Mouse (Mus musculus) neutrophil, adult 5-6 weeks (primary cell): Measurements from ENCODE around the gene Fancc. TPM values are rescaled to one million over a fixed set of nuclear protein-coding genes. Genes with fewer than 3 reads are reported as not detected.
A peak's percentile ranks its signal among the peaks of the same experiment; 100 is the strongest.

Experiments used
- ATAC-seq: fragments of 151-379, 151-347 bp; 2 replicates; pipeline ENCODE4 v1.8.0; 2017; ENCODE audit warnings: mild to moderate bottlenecking, moderate TSS enrichment; ENCODE audit not compliant: insufficient number of reproducible peaks, poor library complexity, low FRiP score, severe bottlenecking; ENCODE audit errors: extremely low read depth
- total RNA-seq: library from RNA; stranded (forward); fragments of 200-1000 nt; gene quantifications from 2 replicates; pipeline ENCODE4 v1.2.3, GENCODE M21; 2017

Gene Fancc
- total RNA-seq, result 13.0 and 14.7 TPM in 2 replicates

DNA sequence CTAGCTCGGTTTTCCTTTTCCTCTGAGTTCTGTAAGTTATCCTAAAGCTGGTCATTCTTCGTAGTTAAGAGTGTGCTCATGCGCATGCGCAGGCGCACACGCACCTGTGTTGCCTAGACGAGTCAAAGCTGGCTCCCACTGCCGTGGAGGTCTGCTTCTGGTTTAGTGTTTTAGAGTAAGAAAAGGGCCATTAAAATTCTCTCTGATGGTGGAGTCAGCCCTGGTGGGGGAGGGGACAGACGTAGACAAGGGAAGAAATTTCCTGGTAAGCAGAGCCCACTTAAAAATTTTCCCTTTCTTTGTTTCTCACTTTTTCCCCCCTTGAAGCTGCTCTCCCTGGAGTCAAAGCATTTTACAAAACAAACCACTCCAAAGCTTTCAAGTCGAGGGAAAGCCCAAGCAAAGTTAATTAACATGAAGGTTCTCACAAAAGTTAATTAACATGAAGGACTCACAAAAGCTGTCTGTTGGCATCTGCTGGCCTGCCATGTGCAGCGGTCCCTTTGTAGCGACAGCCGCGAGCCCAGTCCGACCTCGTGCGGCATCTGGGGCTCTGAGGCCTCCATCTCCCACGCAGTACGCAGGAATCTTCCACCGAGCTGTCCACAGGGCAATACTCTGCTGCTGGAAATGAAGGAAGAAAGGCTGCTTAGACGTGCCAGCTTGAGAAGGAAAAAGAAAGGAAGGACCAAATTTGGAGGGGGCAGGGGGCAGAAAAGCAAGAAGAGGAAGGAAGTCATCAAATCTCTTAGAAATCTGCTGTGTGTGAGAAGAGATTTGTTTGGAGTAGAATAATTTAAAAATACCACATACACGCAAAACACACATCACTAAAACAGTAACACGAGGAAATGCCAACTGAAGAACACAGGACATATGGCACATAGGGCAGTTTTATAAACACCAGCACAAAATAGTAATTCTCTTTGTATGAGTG lies at the start of gene Fancc:
Gene Fancc, minus strand, starts transcription at position 633 of the 937 bp plus-strand sequence.
- no peak for ATAC-seq

DNA sequence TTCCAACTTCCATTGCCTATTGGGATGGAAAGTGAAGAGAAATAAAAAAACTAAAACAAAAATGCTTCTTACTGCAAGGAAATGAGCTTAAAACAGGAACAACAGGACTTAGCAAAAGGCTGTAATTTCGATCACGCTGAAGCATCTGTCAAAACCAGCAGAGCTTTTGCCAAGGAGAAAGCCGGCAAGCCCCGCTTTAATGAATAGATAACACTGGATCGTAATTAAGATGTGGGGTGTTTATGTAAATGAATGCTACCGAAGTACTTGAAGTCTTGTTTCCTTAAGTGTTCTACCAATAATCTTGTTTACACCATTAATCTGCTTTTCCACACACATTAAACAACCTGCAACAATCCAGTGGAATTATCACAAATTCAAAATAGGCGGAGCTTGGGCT lies 48.2 kb upstream of the Fancc start:
- no peak for ATAC-seq

DNA sequence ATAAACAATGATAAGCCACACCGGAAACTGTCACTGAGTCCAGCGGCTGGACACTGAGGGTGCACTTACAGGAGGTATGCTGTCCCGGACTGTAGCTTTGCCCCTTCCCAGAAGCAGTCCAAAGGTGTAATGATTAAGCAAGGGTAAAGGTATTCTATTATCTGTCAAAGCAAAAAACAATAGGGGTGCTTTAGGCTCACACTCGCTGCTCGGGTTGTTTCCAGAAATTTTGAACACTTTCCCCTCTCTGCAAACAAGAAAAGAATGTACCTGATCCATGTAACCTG lies 47.8 kb upstream of the Fancc start:
- ATAC-seq, result no peak

DNA sequence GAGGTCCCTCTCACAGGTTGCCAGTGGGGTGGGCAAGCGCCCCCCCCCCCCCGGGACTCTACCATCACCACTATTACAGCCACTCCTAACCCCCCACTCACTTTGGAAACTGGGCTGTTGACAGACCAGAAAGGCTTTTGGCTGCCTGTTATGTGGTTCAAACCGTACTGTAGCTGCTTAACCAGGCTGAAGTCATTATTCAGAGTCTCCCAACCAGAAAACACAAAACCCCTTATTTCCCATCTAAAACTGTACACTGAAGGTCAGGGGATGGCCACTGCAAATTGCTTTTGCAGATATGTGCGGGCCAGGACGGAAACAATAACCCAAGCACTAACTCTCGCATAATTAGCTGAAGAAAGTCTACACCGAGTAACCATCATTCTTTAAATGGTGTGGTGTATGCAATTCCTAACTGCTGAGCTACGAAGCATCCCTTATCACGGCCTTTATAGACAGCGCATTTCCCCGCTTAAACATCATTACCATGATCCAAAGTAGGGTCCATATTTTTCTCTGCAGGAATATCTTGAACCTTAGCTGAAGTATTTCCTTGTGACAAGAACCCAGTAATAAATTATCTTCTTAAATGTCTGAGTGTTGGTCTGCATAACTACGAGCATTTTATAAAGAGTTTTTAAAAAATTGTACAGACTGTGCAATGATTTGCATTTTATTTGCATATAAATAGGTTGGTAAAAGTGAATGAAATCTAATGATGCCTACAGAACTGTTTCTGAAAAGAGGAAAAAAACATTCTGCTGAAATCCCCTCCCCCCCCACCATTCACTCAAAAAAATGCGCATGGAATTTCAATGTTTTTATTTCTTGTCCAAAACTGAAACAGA lies 47.3 kb upstream of the Fancc start:
- ATAC-seq, result no peak

DNA sequence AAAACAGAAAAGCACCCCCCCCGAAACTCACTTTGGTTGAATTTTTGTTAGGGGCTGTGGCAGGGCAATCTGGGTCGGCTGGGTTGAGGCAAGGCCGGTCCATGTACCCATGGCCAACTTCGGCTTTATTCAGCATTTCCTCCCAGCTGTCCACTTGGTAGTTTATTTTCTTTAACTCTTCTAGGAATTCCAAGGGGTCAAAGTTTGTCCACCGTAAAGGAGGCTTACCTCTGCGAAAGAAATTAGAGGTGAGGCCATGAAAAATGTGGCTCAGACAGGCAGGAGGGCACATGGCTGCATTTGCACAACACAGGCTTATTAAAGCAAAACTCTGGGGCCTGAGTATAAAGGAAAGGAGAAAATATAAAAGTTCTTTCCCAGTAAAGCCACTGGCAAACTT lies 46.4 kb upstream of the Fancc start:
- no peak for ATAC-seq

DNA sequence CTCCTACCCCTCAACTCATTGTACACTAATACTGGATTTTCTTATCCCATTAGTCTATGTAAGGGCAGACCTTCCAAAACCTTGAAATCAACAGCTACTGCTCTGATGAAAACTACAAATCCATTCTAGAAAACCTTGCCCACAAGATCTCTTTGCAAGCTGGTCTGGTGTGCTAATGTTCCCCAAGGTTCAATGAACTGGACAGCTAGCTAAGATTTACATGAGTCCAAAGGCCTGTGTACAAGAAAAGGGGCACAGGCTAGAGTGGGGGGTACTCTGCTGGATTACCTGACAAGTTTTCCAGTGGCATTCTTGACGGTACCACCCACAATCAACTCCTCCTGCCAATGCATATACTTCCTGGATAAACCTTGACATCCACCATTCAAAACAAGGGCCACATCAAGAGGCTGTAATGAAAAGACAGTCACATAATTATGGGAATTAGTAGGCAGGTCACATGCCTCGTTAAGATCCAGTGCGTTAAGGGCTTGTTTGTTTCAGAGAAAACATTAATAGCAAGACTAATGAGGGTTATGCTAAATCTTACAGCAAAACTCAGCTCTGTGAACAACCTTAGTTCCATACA lies 45.8 kb upstream of the Fancc start:
- no peak for ATAC-seq

DNA sequence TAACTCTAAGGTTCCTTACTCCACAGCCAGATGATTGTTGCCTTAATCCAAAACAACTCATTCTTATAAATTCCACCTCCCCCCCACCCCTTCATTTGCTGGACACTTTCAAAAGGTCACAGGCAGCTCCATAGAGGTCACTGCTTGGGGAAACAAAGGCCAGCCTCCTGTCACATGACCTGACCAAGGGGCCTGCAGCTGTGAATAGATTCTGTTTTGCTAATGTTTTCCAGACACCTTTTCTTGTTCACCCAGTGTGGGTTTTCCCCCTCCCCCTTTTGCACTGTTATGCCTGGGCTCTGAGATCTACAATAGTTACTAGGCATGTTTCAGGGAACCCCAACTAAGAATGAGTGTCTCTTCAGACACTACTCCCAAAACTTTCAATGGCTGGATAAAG lies 44.4 kb upstream of the Fancc start:
- no peak for ATAC-seq

DNA sequence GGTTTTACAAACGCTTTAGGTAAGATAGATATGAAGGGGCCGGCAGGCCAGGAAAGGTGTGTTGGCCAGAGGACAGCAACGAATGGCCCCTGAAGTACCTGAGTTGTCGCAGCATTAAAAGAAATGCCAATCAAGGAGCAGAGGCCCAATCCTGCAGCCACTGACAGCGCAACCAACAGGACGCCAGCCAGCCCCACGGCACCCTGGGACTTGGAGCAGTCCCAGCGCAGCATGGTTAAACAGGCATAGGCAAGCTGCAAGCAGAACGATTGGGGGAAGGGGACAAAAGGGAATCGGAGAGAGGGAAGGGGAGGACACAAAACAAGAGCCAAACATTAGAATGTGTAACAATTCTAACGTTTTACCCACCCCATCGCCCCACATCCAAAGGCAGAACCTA lies 43.5 kb upstream of the Fancc start:
- ATAC-seq, result no peak

DNA sequence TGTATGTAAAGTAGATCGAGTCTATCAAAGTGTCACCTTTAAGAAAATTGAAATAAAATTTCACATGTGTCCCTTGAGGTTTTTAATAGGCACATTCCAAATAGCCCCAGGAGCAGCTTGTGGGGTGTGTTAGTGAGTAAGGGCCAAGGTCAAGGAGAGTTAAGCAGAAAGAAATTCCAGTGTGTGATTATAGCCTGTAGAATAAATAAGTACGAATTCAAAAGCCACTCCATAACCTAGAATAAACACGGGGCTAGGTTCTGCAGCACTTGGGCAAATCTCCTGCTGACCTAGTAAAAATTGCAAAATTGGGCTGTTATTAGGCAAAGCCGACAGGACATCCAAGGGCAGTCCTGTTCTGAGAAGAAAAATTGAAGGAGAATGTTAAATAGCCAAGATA lies 37.9 kb upstream of the Fancc start:
- ATAC-seq, result no peak

DNA sequence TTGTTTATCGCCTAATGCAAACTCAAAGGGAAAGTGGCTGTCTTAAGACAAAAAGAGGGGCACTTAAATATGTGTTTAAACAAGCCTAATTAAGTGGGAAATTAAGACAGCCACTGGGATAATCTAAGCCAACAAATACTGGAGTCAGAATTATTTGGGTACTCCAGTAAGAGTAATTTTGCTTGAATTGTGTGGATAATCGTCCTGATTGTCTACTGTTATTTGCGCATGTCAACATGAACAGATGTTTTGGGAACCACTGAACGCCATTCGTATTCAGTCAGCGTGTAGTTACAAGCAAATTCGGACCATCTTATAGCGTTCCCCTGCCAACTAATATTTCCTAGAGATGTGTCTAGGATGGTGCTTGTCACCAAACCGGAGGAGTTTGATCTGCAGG lies 33.8 kb upstream of the Fancc start:
- ATAC-seq, result no peak

DNA sequence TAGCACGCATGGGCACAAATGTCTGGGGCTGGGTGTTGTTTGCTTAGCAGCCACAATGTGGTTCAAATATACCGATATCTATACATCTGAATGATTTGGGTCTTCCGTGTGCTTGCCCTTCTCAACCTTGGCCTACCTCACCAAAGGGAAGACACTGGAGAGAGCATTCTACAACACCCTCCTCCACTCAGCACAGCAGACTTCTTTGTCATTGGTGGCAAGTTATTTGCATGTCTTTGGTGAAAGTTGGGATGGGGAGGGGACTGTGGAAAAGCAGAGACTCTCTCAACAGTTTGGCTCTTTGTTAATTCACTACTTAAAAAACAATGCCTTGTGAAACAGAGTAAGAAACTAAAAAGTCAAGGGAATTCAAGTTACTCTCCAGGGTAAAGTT lies 33.3 kb upstream of the Fancc start:
- ATAC-seq, result no peak

DNA sequence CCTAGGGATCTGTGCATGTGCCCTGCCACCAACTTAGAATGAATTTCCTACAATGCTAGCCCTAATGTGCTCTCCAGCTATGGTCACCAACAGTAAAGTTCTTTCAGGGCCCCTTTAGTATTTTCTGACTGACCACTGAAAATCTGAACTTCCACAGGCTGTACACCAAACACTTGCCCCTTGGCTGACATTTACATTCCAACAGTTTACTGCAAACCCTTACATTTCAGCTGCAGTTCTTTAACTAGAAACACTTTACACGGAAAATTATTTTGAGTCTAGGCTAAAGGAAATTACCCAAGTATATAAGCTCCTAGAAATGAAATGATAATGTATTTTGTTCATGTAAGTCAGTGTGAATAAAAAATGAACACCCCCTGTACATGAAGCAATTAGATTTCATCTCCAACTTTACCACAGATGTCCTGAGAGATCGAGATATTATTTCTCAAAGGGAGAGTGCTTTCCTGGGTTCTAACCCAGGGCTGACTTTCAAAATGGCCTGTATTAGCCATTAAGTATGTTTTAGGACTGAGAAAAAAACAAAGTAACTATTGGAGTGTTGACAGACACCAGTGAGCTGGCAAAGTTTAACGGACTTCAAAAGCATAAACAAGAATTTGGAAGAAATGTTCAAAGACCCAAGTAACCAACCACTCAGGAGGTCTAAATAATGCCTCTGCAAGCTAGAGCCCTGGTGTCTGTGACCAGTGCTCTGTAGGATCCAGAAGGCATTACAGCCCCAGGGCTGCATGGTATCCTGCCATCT lies 32.7 kb upstream of the Fancc start:
- ATAC-seq, result no peak

DNA sequence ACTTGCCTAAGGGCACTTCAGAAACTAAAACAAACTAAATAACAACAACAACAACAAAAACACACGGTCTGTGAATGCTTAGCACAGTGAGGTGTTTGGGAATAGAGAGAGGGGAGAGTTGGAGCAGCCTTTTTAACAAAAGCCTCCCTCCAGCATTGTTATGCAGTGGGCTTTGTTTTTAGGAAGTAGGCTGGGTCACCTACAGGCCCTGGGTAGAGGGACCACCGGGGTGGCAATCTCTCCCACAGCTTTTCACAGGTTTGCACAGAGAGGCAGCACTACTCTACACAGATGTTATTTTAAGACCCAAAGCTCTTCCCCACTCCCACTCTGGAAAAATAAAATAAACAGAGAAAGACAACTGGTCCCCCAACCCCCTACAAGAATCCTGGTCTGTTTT lies 31.8 kb upstream of the Fancc start:
- no peak for ATAC-seq

DNA sequence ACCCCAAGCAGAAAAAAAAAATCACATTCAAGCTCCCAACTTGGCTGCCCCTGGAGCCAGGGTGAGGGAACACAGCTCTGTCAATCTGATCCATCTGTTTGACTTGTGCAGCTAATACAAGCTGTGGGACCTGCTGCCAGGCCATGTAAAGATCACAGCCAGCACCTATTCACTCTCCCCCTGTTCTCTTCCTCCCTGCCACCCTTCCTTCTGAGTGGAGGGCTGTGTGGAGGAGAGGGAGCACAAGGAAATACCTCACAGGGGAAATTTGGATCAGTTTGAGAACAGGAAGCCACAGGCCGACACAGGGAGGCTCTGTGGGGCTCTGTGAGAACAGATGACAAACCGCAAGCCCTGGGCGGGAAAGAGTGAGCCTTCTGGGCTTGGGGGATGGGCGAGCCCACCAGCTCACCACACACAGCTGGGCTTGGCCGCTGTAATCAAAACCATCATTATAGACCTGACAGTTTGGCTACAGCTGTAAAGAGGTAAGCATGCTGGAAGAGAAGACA lies 31.1 kb upstream of the Fancc start:
- 0 out of 2 replicates have a peak, but pooled peaks have one; percentile 30 for ATAC-seq

DNA sequence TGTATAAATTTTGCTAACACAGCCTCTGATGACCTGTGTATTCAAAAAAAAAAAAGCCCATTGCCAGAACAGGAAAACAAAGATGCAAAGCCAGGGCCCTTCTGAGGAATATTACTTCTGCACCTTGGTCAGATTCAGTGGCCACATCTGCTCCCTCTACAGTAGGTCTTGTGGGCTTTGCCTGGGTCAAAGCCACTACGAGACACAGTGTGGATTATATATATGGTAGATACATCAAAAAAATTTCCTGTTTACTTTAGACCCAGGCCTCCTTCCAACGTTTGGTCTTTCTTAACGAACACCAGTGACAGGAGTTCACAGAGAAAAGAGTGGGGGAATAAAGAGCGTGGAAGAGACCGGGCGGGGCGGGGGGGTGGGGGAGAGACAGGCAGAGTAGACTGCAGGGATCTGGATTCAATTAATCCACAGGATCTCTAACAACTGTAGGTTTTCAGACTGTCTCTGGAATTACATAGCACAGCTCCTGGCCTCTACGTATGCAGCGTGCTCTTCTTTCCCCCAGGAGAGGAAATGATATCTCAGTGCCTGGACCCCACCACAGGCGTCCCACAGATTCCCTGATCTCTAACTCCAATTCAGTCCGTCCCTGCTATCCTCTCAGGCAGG lies 28.6 kb upstream of the Fancc start:
- ATAC-seq, result no peak

DNA sequence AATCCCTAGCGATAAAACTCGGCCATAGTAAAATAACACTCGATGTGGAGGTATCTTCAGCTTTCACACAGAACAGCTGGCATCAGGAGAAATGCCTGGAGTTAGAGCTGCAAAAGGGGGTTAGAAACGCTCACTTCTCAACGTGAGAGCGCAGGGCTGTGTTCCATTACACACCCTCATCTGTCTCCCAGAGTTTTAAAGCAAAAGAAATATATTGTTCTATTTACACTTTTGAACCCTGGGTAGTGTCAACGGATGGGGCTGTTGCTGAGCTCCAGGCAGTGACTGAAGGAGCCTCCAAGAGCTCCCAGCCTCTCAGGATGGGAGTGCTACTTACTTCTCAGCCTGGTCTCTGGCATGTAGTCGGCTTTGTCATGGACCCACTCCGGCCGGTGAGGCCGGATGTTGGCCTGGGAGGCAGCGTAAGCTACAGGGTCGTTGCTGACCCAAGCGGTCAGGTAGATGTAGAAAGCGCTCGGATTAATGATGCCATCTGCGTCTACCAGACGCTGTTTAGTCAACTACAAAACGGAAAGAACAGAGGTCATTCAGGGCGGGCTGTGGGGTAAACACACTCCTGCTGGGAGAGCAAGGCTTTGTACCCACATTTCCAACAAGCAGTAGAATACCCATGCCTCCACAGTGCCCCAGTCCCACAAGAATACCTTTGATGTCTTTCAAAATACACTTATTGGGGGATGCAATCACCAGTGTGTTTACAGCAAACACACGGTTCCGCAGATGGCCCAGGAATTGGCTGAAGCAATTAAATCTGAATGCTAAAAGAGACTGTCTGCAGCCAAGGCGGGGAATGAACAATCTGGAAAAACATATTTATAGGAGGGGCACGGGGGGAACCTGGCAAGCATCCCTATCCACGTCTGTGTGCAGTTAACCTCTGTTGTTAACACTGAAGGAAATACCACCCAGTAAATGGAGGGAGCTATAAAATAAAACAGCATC lies 27.8 kb upstream of the Fancc start:
- no peak for ATAC-seq

DNA sequence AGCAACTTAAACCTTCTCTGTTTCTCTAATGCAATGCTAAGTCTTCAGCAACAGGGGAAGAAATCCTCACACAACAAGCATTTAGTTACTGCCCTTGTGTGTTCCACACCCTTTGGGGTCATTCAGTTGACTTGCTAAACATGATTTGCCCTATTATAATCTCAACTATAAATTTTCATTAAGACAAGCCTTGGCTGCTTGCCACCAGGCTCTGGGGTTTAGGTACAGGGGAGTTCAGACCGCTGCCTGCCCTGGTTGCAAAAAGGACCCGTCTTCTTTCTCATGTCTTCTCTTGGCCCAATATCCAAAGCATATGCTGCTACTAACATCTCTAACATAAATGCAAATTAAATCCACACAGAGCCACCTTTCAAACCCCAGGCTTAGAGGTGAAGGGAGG lies 27.0 kb upstream of the Fancc start:
- ATAC-seq, result no peak
